Mouse (Mus musculus): Measurements from ENCODE around the gene Afap1.
A peak's percentile ranks its signal among the peaks of the same experiment; 100 is the strongest.

The Afap1 gene

DNA sequence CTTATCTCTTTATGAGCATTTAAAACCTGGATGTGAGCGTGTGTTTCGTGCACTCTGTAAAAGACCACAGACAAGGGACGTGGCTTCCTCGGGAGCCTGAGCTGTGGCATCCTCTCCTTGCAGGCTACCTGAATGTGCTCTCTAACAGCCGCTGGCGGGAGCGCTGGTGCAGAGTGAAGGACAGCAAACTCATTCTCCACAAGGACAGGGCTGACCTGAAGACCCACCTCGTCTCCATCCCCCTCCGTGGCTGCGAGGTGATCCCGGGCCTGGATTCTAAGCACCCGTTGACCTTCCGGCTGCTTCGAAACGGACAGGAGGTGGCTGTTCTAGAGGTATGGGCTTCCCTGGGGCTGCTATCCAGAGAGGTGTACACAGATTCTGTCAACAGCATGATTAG is 81.1 kb downstream of the Afap1 start:
- no peak for DNase-seq (ENCODE audit: low spot score)

GRCm38 (mm10) chr5:35975681-35976080 is 82.6 kb downstream of the Afap1 start:
- DNase-seq (ENCODE audit: low spot score), result peak; percentile 42

DNA sequence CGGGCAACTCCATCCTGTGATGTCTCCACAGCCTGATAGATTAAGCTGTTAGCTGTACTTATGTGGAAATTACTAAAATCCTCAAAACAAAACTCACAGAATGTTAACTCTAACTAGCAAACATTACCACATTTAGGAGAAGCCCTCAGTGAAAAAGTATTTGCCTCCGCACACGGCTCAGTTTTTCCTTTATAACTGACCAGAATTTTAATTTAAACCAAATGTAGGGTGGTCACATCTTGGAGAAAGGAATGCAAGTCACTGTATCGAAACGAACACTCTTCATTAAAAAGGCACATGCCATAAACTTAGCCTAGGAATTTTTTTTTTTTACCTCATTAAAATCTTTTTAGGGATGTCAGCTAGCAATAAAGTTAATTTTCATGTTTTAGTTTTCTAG is 87.4 kb downstream of the Afap1 start:
- no peak for DNase-seq (ENCODE audit: low spot score)

DNA sequence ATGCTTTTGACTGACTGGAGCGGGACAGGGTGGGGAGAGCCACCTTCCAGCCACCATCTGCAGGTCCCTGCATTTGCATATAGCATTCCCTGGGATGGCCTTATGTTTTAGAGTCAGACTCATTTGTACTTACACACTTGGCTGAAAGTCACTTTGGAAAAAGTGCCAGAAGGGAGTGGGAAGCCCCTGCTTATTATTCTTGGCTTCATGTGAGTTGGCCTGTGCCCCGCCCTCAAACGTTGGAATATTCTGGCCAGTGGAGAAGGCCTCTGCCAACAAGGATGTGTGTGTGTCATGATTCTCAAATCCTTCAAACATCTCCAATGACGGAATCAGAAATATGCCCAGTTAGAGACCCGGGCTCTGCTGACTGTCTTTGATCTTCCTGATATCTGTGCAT is 88.2 kb downstream of the Afap1 start:
- DNase-seq (ENCODE audit: low spot score), result no peak

DNA sequence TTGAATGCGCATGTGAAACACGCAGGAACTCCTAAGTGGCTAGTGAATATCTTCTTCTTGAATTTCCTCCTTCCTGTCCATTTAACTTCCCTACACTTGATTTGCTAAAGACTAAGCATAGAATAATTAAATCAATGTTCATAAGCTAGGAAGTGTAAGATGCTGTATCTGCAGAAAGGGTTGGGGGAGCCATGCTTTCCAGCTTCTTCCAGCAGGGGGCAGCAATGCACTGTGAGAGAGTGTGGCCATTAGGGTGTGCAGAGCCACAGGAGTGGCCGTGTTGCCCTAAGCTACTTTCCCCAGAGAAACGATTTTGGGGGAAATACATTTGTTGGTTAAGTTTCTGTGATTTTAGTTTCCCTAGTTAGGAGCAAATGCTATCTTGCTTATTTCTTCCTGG is 88.9 kb downstream of the Afap1 start:
- peak; percentile 28 for DNase-seq (ENCODE audit: low spot score)

DNA sequence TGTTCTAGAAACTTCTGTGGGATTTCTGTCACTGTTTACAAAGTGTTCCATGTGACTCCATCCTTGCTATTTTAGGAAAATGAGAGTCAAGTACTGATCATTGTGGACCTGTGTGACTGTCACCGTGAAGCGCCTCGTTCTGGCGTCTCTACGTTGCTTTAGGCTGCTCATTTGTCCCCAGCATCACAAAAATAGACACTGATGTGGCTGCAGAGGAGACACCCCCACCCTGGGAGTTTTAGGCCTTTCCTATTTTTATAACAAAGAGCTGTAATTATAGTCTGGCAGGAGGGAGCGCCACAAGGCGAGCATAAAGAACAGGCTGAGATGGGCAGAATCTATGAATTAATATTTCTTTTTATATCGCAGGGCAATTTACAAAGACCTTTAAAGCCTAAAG is 92.5 kb downstream of the Afap1 start:
- no peak for DNase-seq (ENCODE audit: low spot score)

DNA sequence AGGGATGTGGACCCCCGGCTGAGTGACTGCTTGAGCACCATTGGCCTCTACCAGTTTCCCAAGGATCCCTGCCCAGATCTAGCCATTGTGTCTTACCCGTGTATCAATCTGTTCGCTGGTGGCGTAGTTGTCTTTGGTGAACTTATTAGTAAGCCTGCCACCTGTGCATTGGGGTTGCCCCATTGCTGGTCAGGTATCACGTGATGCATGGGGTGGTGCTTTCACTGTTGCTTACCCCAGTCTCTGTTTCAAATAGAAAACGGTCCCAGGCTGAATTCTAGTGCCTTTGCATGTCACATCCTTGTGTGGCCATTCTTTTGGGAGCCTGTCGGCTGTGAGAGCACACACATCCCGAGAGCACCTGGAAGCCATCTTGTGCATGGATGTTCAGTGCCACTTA is 95.0 kb downstream of the Afap1 start:
- no peak for DNase-seq (ENCODE audit: low spot score)

DNA sequence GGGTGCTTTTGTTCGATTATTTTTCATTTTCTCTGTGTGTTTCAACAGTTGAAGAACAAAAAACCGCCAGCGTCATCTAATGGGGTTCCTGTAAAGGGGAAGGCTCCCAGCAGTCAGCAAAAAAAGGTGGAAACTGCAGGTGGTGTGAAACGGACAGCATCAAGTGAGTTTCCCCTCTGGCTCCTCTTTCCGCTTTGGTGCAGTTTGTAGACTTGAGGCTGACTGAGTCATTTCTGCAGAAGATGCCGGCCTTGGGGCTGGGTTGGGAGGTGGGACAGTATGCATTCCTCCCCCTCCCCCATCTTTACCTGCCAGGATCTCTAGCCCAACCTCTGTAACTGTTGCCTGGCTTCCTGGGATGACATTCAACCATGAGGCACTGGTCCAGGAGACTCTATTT is 96.4 kb downstream of the Afap1 start:
- no peak for DNase-seq (ENCODE audit: low spot score)

GRCm38 (mm10) chr5:35989986-35990735 is 97.0 kb downstream of the Afap1 start:
- DNase-seq (ENCODE audit: low spot score), result no peak

GRCm38 (mm10) chr5:36003797-36004196 is 110.7 kb downstream of the Afap1 start:
- no peak for DNase-seq (ENCODE audit: low spot score)

DNA sequence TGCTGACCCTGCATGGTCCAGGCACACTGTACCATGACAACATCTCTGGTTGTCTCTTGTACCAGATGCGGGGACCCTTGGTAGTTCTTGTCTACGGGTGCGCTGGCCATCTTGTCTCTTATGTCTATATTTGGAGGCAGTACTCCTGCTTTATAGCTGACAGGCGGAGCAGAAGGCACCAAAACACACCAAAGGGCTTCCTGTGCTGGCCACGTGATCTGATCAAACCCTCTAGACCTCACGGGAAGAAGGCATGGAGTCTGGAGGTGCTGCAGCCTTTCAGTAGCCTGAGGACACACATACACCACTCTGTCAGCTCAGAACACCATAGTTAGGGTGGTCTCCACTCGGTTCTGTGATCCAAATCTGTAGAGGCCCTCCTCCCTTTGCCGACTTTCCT is 113.0 kb downstream of the Afap1 start:
- no peak for DNase-seq (ENCODE audit: low spot score)

DNA sequence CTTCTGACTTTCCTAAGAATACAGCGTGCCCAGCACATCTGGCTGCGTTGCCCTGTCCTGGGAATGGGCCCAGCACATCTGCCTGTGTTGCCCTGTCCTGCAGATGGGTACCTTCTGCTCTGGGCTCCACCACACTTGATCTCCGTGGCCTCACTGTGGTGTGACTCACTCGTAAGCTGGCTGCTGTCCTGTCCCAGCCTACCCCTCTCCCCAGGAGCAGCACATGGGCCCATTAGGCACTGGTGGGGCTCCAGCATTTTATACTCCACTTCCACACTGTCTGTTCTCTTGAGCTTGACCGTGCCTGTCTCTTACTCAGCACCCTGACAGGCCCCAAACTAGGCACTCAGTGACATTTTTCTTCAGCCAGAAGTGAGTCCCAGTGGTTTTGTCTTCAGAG is 113.5 kb downstream of the Afap1 start:
- DNase-seq (ENCODE audit: low spot score), result no peak

DNA sequence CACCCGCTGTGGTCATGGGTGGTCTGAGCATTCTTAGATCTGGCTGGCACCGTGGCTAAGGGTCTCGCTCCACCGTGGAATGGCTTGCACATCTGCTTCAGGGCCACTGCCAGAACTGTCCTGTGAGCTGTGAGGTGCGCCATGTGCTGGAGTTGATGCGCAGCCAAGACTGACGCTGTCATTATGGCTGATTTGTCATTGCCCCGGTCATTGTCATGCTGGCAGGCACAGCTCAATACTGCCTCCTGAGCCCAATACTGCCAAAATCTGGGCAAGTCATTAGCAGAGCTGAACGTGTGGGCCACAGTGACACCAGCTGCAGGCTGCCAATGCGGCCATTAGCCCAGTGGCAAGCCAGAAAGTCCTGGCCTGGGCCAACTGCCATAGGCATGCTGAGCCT is 114.5 kb downstream of the Afap1 start:
- DNase-seq (ENCODE audit: low spot score), result no peak

DNA sequence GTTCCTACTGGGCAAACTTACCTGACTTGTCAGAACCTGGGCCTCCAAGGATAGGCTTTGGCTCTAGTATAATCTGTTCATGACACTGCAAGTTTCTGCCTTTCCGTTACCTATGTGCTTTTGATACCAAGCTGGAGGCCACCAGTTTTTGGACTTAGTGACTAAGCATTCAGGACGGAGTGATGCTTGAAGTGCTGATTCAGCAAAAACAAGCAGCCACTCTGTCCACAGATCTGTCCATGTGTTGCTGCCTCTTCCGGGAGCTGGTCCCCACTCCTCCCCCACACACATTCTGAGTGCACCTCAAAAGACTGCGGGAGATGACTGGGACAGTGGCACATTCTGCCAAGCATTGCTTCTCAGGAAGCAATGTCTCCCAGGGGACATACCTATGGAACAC is 116.3 kb downstream of the Afap1 start:
- no peak for DNase-seq (ENCODE audit: low spot score)

GRCm38 (mm10) chr5:36018366-36018765 is 125.2 kb downstream of the Afap1 start:
- DNase-seq (ENCODE audit: low spot score), result no peak

GRCm38 (mm10) chr5:36021091-36021490 is 128.0 kb downstream of the Afap1 start:
- DNase-seq (ENCODE audit: low spot score), result no peak

- no peak for DNase-seq (ENCODE audit: low spot score)
Observed at GRCm38 (mm10) chr5:36022361-36022760, 129.2 kb downstream of the Afap1 start.

DNA sequence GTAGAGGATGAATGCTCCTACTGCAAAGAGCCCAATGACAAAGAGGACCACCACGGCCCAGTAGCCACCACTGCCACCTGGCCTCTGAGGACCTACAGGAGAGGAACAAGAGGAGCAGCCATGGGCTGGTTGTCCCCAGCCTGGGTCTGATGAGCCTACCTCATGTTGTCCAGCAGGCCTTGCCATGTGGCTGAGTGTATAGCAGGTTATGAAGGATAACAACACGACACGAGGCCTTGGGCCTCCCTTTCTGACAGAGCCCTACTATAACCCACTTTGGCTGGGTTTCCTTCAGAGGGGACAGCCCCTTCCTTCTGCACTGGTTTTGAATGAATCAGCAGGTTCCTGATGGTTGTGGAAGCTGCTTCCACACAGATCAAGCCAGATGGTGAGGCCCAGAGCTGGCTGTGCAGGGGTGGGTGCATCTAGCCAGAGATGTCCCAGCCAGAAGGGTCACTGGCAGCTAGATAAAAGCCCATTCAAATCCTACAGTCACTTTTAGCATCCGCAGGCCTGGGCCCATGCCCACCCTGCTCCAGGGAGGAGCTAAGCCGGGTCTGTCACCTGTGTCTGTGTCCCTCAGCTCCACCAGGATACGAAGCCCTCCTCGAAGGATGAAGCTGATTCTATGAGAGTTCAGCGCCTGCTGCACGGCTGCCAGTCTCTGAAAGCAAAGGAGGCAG is 131.0 kb downstream of the Afap1 start:
- DNase-seq (ENCODE audit: low spot score), result no peak

- no peak for DNase-seq (ENCODE audit: low spot score)
Observed at GRCm38 (mm10) chr5:36025076-36025475, 132.0 kb downstream of the Afap1 start.

- DNase-seq (ENCODE audit: low spot score), result peak; percentile 42
Observed at GRCm38 (mm10) chr5:36033531-36034426, 140.7 kb downstream of the Afap1 start.

DNA sequence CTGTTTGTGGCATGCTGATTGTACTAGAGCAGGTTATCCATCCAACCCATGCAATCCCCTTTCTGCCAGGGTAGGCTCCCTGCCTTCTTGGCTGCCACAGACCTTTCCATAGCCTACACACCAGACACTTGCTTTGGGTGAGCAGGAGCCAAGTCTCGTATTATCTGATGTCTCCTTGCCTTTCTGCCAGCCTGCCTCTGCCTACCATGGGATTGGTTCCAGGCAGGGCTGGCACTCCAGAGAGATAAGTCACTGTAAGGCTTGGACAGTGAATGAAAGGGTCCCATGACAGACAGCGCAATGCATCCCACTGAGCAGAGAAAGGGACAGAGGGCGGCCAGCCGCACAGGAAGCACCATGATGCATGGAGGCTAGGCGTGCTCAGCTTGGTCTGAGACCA is 146.5 kb downstream of the Afap1 start:
- no peak for DNase-seq (ENCODE audit: low spot score)

- no peak for DNase-seq (ENCODE audit: low spot score)
Observed at GRCm38 (mm10) chr5:36040398-36041235, 147.5 kb downstream of the Afap1 start.

Measured in yolk sac, embryonic 10.5 days (tissue).